Comparison of ENCODE assay signal across 8 mouse cellular contexts in genomic region chrX:71364554-71364991, GRCm38 (mm10). TPM values are rescaled to one million over a fixed set of nuclear protein-coding genes. Genes with fewer than 3 reads are reported as not detected.
A peak's percentile ranks its signal among the peaks of the same experiment; 100 is the strongest.
DNase-seq lines count a peak whose midpoint lies in the region; ATAC-seq lines count a peak whose summit lies in the region.

Gene Mtmr1 (plus strand): TSS chrX:71364760.

- peak within 1 kb of the TSS; percentile 38; the same call in 1 of the 2 replicates for H3K27ac ChIP-seq in intestine, embryonic 14.5 days (ENCODE audit: low read depth)
- peak within 1 kb of the TSS; percentile 81 for H3K27ac ChIP-seq in midbrain, embryonic 10.5 days (replicated peaks)

- 19% methylated on average over 29 of the region's 47 CpGs for WGBS in intestine, embryonic 14.5 days
- 17% methylated on average over 36 of the region's 47 CpGs for WGBS in midbrain, embryonic 10.5 days

- peak within 1 kb of the TSS; percentile 47 for H3K4me3 ChIP-seq in intestine, embryonic 14.5 days (ENCODE audit: low read depth, low read length)
- peak within 1 kb of the TSS; percentile 63 for H3K4me3 ChIP-seq in midbrain, embryonic 10.5 days

- no peaks in the 10 kb centered on the region for H3K4me1 ChIP-seq in intestine, embryonic 14.5 days (replicated peaks; ENCODE audit: control insufficient read depth, insufficient read depth, low read length)
- no peaks in the 10 kb centered on the region for H3K4me1 ChIP-seq in midbrain, embryonic 10.5 days

- H3K27me3 ChIP-seq in intestine, embryonic 14.5 days (replicated peaks; ENCODE audit: control insufficient read depth, insufficient read depth, low read length) = no peaks in the 10 kb centered on the region
- no peaks in the 10 kb centered on the region for H3K27me3 ChIP-seq in midbrain, embryonic 10.5 days (ENCODE audit: low read depth, poor library complexity, severe bottlenecking)

- no peaks in the 10 kb centered on the region for H3K36me3 ChIP-seq in intestine, embryonic 14.5 days (ENCODE audit: control insufficient read depth, insufficient read depth, low read length)
- H3K36me3 ChIP-seq in midbrain, embryonic 10.5 days = no peaks in the 10 kb centered on the region

- peak; percentile 91 for DNase-seq in adrenal gland, adult 2 months
- peak; percentile 83 for DNase-seq in embryo, embryonic 11 days
- peak; percentile 81 for DNase-seq in gastrocnemius, postnatal 25 days
- peak; percentile 66 for DNase-seq in intestine, embryonic 14.5 days (ENCODE audit: low spot score)
- DNase-seq in left cerebral cortex, postnatal 36 days (ENCODE audit: low spot score in 2 of 2) = peak; percentile 74 to 83
- DNase-seq in midbrain, embryonic 10.5 days (ENCODE audit: low spot score) = peak; percentile 71
- peak; percentile 62 for DNase-seq in right cerebral cortex, postnatal 4 days
- peak; percentile 71 for DNase-seq in yolk sac, embryonic 10.5 days (ENCODE audit: low spot score)

- H3K4me2 ChIP-seq in intestine, embryonic 14.5 days (ENCODE audit: low read length) = peak within 1 kb of the TSS; percentile 50

- H3K9me3 ChIP-seq in intestine, embryonic 14.5 days (ENCODE audit: control insufficient read depth, low read length) = no peaks in the 10 kb centered on the region
- peaks cover 8% of the 10 kb centered on the region; the same call in 1 of the 2 replicates for H3K9me3 ChIP-seq in midbrain, embryonic 10.5 days (replicated peaks)

- intact Hi-C loops in left cerebral cortex, postnatal 36 days (cut with DNase I) = loop anchor here (2.0 kb wide), 1 partner anchor 314 kb away; the partner anchor contains the start of gene Mamld1

- peak within 1 kb of the TSS; percentile 52 for H3K9ac ChIP-seq in intestine, embryonic 14.5 days (ENCODE audit: low read length)

- ATAC-seq in intestine, embryonic 14.5 days (replicated peaks; ENCODE audit: low FRiP score, low TSS enrichment, low read depth) = peak; percentile 94

RNA-seq across cellular contexts. Expression of gene Mtmr1, which starts in this region (rescaled TPM):
- 10 to 100 TPM; 25.8 to 31.6 TPM for total RNA-seq in adrenal gland, adult 2 months (2021)
- 4.8 and 7.4 TPM in 2 replicates for polyA plus RNA-seq in adrenal gland, adult 2 months (2012; rRNA removed)
- 10 to 100 TPM; 28.9 to 31.1 TPM for total RNA-seq in gastrocnemius, postnatal 25 days (2021)
- polyA plus RNA-seq in intestine, embryonic 14.5 days (2014; fragmentation: Nextera tagmentation; extraction: Ambion mirVana) = 12.8 and 13.2 TPM in 2 replicates
- total RNA-seq in left cerebral cortex, postnatal 36 days (2021) = 10 to 100 TPM; 39.5 to 47.0 TPM
- polyA plus RNA-seq in midbrain, embryonic 10.5 days (2016; fragmentation: Nextera tagmentation; extraction: Ambion mirVana) = 5.9 and 7.5 TPM in 2 replicates

Comparison
In these comparisons a context has a peak if more than half of its experiments do, and no peak if none do; other contexts are left out.
1. Peak in every context shown above with its lines: DNase-seq, ATAC-seq, H3K4me3 ChIP-seq and H3K27ac ChIP-seq.